Mouse (Mus musculus) embryo, embryonic 11 days (tissue): ENCODE results near the gene Pafah2.
A peak's percentile ranks its signal among the peaks of the same experiment; 100 is the strongest.
"Not testable (repeated sequence)": the region's sequence is repeated elsewhere in the genome, so short reads cannot be mapped to it uniquely, and the experiment has no call there.

ENCODE experiments used
- DNase-seq: peaks from one replicate; pipeline ENCODE4 v3.0.0-alpha.2; 2015

The Pafah2 gene

DNA sequence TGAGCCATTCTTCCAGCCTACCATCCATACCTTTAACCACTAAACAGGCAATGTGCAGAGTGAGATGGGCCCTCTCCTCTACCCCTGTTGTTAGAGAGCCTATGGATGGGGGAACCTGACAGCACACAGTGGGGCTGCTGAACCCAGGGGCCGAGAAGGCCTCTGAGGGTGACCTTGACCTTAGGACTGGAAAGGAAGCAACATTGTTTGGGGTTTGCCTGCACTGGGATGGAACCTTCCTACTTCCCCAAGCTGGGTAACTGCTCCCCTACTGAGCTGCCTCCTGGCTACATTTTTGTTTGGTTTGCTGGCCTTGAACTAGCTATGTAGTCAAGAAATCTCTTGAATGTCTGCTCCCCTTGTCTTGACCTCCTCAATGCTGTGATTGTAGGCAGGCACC is 21.8 kb upstream of the Pafah2 start:
- DNase-seq, result no peak

DNA sequence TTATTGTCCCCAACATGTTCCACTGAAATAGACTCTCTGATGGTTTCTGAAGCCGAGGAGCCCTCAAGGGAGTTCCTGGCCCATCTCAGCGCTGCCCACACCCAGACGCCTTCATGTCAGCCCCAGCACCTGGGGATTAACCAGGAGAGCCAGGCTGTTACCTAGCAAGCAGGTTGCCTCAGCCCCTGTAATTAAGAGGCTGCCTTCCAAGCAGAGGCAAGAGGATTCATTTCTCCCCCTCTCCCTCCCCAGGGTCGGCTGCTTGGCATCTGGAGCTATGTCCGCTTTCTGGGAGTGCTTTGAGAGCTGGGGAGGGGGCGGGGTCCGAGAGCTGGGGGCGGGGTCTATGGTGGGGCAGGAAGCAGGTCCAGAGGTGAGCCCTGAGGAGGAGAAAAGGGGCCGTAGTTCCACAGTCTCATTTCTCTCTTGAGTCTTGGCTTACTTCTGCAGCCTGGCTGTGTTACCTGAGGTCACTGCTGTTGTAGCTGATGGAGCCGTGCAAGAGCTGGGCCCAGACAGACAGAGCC is 18.0 kb upstream of the Pafah2 start:
- DNase-seq, result no peak

DNA sequence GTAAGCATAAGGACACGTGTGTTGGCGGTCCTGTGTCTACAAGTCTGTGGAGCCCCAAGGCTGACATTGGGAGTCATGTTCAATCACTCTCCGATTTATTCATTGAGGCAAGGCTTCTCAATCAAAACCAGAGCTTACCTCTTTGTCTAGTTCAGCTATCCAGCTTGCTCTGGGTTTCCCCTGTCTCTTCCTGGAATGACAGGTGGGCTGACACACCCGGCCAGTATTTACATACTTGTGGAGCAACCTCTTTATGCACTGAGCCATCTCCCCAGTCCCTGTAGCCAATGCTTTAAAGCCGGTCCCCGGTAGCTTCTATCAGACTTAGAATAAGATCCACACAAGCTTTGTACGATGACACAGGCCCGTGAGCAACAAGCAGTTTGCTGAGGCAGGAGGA is 16.6 kb upstream of the Pafah2 start:
- DNase-seq, result no peak

DNA sequence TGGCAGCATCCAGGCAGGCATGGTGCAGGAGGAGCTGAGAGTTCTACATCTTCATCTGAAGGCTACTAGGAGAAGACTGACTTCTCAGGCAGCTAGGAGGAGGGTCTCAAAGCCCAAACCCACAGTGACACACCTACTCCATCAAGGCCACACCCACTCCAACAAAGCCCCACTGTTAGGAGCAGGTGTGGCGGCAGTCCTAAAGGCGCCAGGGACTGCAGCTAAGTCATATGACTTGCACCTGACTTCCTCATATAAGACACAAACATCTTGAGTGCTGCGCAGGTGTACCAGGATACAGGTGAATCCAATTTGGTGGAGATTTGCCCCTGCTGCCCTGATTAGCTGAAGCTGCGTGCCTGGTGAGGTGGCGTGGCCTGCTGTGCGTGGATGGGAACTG is 12.4 kb upstream of the Pafah2 start, which contains the start of gene Extl1:
Gene Extl1 (minus strand): TSS at position 101 of the 400 bp plus-strand sequence.
- not testable (repeated sequence) for DNase-seq

DNA sequence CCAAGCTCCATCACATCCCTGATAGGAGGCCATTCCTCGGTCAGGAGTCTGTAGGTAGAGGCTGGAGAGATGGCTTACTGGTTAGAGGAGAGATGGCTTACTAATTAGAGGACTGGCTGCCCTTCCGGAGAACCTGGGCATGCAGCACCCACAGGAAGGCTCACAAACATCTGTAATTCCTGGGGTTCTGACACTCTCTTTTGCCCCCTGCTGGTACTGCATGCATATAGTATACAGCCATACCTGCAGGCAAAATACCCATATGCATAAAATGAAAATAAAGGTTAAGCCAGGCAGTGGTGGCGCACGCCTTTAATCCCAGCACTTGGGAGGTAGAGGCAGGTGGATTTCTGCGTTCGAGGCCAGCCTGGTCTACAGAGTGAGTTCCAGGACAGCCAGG is 8.9 kb upstream of the Pafah2 start:
- DNase-seq, result no peak

DNA sequence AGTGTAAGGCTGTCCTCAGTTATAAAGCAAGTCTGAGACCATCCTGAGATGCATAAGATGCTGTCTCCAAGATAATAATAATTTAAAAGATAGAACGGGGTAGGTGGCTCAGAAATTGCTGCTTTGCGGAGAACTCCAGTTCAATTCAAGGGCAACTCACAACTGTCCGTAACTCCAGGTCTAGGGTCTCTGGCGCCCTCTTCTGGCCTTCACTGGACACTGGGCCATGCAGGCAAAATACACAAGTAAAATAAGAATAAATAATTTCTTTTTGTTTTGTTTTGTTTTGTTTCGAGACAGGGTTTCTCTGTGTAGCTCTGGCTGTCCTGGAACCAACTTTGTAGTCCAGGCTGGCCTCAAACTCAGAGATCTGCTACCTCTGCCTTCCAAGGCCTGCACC is 7.7 kb upstream of the Pafah2 start:
- DNase-seq, result peak; percentile 74

DNA sequence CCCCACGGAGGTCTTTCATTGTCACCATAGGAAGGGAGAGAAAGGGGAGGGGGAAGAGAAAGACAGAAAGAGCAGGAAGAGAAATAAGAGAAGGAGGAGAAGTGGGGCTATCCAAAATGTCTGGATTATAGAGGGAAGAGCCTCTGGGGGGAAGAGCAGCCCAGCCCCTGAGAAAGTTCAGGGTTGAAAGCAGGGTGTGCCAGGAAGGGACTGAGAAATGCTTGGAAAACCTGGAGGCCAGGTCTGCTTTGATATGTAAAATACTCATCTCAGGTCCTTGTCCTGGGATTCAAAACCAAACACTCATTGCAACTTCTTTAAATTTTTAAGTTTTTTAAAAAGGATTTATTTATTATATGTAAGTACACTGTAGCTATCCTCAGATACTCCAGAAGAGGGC is 4.5 kb upstream of the Pafah2 start:
- DNase-seq, result no peak

DNA sequence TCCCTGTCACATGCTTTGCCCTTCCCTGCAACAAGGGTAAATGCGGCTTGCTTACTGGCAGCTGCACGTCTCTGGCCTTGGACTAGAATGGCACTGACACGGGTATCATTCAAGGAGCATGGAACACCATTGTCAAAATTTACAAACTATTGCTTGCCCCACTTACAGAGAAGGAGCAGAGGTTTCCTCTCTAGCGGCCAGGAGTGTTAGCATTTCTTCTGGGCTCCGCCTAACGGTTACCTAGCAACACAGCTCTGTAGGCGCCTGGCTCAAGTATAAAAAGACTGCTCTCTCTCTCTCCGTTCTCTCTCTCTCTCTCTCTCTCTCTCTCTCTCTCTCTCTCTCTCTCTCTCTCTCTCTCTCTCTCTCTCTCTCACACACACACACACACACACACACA is 3.5 kb upstream of the Pafah2 start:
- peak; percentile 61 for DNase-seq

DNA sequence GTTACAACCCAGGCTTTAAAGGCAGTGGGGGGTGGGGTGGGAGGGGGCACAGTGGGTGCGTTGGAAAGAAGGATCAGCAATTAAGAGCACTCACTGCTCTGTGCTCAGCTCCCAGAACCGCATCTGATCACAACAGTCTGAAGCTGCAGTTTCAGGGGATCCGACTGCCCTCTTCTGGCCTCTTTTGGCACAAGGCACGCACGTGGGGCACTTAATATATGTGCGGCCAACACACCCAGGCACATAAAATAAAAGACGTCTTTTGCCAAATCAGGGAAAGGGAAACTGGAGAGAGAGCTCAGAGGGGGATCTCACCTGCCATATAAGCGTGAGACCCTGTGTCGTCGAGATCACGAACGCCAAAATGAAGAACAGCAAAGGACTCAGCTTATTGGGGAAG is 3.1 kb upstream of the Pafah2 start:
- peak; percentile 59 for DNase-seq

DNA sequence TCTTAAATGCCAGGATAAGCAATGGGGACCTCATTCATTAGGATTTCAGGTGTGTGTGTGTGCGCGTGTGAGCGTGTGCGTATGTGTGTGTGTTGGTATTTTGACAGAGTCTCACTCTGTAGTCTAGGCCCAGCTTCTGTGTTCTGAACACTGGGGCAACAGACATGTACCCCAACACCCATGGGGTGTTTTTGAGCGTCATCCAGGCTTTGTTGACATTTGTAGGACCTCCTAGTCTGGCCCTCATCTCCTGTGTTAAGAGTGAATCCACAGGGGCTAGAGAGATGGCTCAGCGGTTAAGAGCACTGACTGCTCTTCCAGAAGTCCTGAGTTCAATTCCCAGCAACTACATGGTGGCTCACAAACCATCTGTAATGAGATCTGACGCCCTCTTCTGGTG is 978 bp upstream of the Pafah2 start:
- no peak for DNase-seq

DNA sequence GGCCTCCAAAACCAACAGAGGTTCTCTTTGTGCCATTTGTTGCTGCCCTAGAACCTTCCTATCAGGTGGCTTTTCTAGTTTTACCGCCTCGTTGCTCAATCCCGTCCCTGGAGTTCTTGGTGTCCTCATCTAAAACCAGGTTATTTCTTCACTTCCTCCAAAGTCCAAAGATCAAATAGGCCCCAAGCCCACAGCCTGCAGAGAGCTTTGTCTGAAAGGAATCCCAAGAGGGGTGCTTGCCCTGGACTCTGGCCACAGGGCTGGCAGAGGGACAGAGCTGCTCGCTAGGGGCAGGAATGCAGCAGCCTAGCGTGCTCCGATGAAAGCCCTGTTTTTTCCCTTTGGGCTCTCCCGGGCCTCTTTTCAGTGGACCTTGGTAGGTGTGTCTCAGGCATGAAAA is 1.0 kb downstream of the Pafah2 start:
- DNase-seq, result no peak

DNA sequence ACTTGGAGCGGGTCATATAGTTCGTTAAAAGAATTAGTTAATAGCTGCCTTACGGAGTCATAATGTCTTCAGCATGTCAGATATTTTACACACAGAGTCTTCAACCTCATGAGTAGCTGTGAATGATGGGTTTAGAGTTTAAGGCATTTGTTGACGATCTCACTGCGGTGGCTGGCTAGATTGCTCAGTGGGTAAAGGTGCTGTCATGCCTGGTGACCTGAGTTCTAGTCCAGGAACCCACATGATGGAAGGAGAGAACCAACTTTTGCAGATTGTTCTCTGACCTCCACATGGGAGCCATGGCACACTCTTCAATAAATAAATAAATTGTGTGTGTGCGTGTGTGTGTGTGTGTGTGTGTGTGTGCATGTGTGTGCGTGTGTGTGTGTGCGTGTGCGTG is 1.6 kb downstream of the Pafah2 start:
- no peak for DNase-seq

DNA sequence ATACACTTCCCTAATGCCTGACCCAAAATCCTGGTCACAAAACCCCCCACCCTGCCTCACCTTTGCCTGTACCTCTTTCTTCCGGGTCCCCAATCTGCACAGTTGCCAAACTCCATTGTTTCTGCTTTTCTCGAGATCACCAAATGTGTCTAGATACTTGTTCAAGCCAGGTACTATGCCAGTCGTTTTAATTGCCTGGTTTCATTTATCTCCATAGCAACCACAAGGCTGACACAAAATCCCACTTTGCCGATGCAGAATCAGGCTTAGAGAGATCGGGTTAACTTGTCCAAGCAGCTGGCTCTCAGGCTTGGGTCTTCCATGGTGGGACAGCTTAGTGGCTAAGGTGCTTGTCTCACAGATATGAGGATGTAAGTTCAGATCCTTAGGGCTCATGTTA is 4.1 kb downstream of the Pafah2 start:
- no peak for DNase-seq

DNA sequence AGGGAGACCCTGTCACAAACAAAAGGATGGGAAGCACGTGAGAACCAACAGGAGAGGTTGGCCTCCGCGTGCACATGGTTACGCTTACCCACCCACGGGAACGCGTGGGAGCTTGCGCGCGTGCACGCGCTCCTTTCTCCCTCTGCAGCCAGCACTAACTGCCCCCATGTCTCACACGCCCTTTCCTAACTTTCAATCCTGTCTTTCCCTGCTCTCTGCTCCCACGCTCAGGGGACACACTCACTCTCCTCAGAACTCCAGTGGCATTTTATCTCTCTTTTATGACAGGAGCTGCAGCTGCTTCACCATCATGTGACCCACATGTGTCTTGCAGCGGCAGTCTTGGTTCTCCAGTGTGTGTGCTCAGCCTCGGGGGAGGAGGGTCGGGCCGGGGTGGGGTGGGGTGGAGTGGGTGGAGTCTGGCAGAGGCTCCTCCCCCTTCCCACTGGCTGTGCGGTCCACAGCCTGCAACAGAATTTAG is 5.1 kb downstream of the Pafah2 start:
- peak; percentile 77 for DNase-seq

DNA sequence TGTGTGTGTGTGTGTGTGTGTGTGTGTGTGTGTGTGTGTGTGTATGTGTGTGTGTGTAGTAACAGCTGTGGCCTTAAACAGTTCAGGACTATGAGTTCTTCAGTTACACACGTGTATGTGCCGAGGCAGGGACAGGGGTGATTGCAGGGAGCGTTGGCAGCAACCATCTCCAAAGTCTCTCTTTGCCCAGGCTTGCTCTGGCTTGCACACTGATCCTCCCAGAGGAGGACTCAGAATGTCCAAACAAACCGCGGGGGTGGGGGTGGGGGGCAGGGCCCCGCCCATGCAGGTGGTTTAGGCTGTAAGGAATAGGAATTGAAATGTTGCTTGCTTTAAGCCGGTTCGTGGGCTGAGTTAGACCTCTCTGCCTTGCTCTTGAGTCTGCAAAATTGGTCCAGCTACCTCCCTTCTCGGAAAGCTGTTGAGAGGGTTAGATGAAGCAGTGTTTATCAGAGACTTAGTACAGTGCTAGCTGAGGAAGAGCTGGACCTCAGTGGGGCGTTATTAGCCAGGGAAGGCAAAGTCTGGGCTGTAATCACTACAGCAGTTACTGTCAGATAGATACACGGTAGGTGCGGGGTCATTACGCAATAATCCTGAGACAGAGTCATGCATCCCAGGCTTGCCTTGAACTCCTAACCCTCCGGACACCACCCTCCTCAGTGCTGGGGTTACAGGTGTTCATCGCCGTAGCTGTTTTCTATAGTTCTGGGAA is 5.9 kb downstream of the Pafah2 start:
- DNase-seq, result no peak

DNA sequence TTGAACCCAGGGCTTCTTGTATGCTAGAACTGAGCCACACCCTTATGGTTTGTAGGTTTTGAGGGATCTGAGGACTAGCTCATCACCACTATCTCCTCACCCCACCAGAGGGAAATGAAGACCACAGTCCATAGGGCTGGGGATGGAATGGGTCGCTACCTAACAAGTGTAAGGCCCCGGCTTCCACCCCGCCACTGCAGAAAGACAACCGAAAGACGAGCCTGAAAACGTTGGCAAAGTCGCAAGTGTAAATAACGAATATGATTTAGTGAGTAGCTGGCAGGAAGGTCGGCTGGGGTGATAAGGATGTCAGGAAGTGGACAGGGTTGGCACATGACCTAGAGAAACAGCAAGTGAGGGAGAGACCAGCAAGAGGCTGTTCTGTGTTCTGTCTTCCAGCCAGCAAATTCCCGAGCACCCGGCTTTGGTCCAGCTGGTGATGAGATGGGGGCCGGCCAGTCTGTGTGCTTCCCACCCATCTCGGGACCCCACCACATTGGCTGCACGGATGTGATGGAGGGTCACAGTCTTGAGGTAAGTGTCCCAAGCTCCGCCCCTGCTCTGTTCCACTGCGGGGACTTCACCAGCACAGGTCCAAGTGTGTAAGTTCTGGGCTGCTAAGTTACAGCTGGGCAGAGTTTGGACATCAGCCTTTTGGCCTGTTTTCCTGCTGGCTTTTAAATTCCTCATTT is 6.6 kb downstream of the Pafah2 start:
- DNase-seq, result no peak

DNA sequence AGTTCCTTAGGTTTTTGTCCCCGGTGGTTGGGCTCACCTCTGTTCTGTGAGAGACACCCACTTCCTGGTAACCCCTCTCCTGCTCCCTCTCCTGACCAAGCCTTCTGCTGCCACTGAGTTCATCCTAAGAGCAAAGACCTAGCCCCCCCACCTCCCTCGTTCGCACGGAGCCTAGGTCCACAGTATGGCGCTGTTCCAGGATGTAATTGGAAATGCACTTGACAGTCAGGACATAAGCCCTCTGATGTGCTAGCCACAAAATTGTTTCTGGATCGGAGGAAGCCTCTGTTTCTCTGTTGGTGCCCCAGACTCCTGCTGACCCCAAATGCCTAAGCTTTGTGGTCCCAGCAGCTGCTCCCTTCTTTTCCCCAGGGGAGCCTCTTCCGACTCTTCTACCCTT is 7.6 kb downstream of the Pafah2 start:
- DNase-seq, result no peak

DNA sequence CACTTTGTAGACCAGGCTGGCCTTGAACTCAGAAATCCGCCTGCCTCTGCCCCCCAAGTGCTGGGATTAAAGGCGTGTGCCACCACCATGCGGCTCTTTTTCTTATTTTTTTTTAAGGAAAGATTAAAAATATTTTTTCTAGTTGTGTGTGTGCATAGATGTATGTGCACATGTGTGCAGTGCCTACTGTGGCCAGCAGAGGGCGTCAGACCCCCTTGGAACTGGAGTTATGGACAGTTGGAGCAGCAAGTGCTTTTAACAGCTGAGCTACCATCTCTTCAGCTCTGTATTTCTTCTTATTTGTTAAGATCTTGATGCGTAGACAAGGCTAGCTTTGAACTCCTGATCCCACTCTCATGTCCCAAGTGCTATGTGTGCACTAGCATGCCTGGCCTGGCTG is 13.2 kb downstream of the Pafah2 start:
- DNase-seq, result no peak

DNA sequence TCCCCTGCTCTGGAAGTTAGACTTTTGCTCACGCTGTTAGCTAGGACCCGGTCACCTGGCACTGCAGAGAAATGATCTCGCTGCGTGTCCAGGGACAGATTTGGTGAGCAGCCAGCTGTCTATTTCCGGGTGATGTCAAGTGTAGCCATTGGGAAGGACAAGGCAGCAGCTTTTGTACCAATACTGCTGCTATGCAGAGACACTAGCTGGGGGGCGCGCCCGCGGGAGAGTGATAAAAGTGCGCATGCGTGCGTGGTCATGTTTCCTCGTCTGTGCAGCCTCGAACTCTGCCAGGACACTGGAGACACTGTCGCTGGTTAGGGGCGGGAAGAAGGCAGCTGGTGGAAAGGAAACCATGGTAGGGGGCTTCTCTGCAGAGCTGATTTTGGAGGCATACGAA is 20.1 kb downstream of the Pafah2 start:
- no peak for DNase-seq

DNA sequence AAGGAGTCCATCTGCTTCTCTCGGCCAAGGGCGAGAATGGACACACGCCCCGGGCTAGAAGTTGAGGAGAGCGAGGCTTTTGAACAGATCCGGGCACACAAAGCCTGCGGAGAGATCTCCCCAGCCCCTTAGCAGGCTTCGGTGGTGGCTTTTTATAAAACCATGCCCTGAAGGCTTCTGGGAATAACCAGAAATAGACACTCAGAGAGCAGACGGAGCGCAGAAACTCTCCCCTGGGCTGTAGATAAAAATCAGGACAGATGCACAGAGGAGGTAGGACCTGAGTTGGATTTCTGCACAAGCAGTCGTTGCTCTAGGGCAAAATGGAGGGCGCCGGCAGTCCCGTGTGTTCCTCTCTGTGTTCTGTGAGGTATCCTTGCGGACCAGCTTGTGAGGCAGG is 20.5 kb downstream of the Pafah2 start:
- DNase-seq, result no peak

DNA sequence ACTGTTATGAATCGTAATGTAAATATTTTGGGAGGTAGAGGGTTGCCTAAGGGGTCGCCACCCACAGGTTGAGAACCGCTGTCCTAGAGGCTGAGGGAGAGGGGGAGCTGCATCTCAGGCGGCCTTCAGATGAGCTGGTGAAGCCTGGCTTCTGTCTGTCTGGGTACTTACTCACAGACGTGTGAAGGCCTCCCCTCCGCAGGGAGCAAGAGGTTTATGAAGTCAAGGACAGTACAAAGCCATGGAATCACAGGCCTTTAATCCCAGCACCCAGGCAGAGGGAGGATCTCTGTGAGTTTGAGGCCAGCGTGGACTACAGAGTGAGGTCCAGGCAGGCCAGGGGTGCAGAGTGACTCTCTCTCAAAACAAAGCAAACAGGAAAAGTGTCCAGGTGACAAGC is 21.0 kb downstream of the Pafah2 start:
- DNase-seq, result no peak

DNA sequence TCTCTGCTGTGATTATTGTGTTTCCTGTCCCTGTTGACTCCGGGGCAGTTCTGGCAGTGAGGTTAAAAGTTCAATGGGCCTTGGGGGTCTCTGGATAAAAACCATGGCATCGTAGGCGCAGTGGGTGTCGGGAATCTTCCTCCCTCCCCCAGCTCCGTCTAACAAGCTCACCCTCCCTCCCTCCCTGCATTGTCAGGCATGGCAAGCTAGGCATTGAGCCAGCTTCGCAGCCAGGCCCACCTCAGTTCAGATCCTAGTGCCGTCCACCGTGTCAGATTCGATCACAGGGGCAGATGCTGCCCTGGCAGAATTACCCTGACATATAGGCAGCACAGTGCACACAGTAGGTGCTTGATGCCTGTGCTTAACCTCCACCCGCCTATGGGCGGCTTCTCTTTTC is 25.9 kb downstream of the Pafah2 start:
- no peak for DNase-seq

DNA sequence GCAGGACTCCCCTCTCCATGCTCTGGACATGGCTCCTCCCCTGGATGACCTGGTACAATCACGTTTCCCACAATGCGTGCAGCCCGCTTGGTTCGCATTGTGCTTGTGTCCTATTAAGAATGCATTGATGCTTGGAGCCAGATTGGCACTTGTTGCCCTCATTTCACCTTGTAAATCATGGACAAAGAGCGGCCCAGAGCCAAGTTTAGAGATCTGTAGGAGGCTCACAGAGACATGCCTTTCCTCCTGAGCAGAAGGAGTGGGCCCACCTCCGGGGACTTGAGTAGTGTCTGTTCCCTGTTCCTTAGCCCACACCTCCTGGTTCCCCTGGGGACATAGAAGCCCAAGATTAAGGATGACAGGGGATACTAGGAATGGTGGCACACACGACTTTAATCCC is 27.8 kb downstream of the Pafah2 start:
- no peak for DNase-seq

DNA sequence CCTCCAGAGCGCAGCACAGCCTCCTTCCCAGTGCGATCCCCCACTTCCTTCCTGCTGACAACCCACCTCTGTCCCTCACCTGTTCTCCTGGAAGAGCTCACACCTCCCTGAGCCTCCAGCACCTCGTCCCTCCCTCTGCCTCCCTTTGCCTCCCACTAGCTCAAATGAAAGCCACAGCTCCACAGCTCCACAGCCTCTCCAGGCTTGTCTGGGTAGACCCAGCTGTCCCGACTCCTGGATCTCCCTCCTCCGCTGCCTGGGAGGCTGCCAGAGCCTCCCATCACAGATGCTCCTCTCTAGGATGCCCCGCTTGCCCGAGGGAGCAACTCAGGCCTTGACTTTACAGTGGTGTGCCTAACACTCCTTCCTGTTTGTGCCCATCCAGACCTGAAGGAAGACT is 29.0 kb downstream of the Pafah2 start:
- no peak for DNase-seq
